Mouse (Mus musculus) thymus, adult 2 months (tissue): ENCODE measurements around the gene Cyp2c38.

Experiments used
- CTCF ChIP-seq: fragments of 200-500 bp; IDR thresholded peaks from 2 replicates; pipeline ENCODE4 v1.5.1; 2012; ENCODE audit warnings: mild to moderate bottlenecking, control low read depth, low read length, moderate library complexity, borderline replicate concordance; ENCODE audit not compliant: control insufficient read depth, poor library complexity, insufficient read depth; ENCODE audit errors: extremely low read depth
- POLR2A ChIP-seq: fragments of 200-500 bp; IDR thresholded peaks from 2 replicates; pipeline ENCODE4 v1.6.1; 2012; ENCODE audit warnings: mild to moderate bottlenecking, low read length, control low read depth, moderate library complexity; ENCODE audit not compliant: control insufficient read depth, poor library complexity, insufficient read depth; ENCODE audit errors: extremely low read depth

DNA sequence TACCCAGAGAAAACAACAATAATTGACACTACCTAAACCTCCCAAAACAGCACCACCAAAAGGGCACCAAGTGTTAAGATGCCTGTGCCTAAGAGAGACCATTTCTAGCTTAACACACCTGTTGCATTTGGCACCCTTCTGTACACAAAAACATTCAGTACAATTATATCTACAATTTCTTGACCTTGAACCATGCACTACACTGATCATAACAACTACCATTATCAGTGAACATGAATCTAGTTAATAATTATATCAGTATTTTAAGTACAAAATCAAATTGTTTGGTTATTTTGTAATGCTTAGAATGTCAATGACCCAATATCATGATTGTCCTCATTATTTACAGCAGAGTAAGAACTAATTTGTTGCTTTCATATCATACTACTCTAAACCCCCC is 1.0 kb upstream of the Cyp2c38 start:
- TF ChIP-seq CTCF: no peak
- TF ChIP-seq POLR2A: no peak
